In genomic region chr1:128213261-128213660, GRCm38 (mm10) we compare ENCODE assay signal across 16 mouse cellular contexts. TPM values are rescaled to one million over a fixed set of nuclear protein-coding genes. Genes with fewer than 3 reads are reported as not detected.
DNase-seq lines count a peak whose midpoint lies in the region; ATAC-seq and TF ChIP-seq lines count a peak whose summit lies in the region.
"Had no signal": no experiment of that assay in that cellular context is flagged by ENCODE, and none has a peak within 500 bp of the region (broad histone marks: within the 10 kb centered on the region; RNA-seq: fewer than 3 reads in every experiment).

No protein-coding gene starts in this region.

- WGBS in forebrain, embryonic 14.5 days, result 81% methylated on average over 5 of the region's 5 CpGs
- 89% methylated on average over 5 of the region's 5 CpGs for WGBS in forebrain, embryonic 10.5 days
- WGBS in limb, embryonic 11.5 days, result 84% methylated on average over 5 of the region's 5 CpGs
- 89% methylated on average over 5 of the region's 5 CpGs for WGBS in limb, embryonic 10.5 days
- 58% methylated on average over 5 of the region's 5 CpGs for WGBS in embryonic facial prominence, embryonic 14.5 days

- no peak overlapping the region for H3K9ac ChIP-seq in forebrain, embryonic 14.5 days (ENCODE audit: low read length)
- no peak overlapping the region for H3K9ac ChIP-seq in limb, embryonic 11.5 days (ENCODE audit: low read length)
- H3K9ac ChIP-seq in MEL (ENCODE audit: control insufficient read depth, low read depth, low read length, poor library complexity, severe bottlenecking), result no peak overlapping the region
- H3K9ac ChIP-seq in embryonic facial prominence, embryonic 14.5 days (ENCODE audit: low read depth, low read length), result no peak overlapping the region
- H3K9ac ChIP-seq: intestine, embryonic 15.5 days; liver, embryonic 14.5 days had no signal

- ATAC-seq in forebrain, embryonic 14.5 days, result no peak
- ATAC-seq in limb, embryonic 11.5 days (ENCODE audit: insufficient number of reproducible peaks, low FRiP score, low TSS enrichment, low read depth), result no peak
- ATAC-seq in embryonic facial prominence, embryonic 14.5 days (ENCODE audit: low read depth), result no peak
- ATAC-seq: CD4-positive, CD25-positive, alpha-beta regulatory T cell, adult 4 months; intestine, embryonic 15.5 days had no signal

- TF ChIP-seq RAD21 in MEL (IDR thresholded peaks at IDR 0.05; ENCODE audit: low read depth, low read length), result no peak

- no peaks in the 10 kb centered on the region for H3K9me3 ChIP-seq in forebrain, embryonic 14.5 days (replicated peaks; ENCODE audit: control insufficient read depth, low read length)
- H3K9me3 ChIP-seq in forebrain, embryonic 10.5 days, result no peaks in the 10 kb centered on the region
- H3K9me3 ChIP-seq in limb, embryonic 11.5 days (ENCODE audit: control insufficient read depth, low read length), result no peaks in the 10 kb centered on the region
- H3K9me3 ChIP-seq in limb, embryonic 10.5 days (replicated peaks), result no peaks in the 10 kb centered on the region
- no peaks in the 10 kb centered on the region for H3K9me3 ChIP-seq in MEL (replicated peaks; ENCODE audit: insufficient read depth, low read length)
- no peaks in the 10 kb centered on the region for H3K9me3 ChIP-seq in embryonic facial prominence, embryonic 14.5 days (ENCODE audit: control insufficient read depth, low read length)
- H3K9me3 ChIP-seq: intestine, embryonic 15.5 days had no signal

- H3K4me1 ChIP-seq in forebrain, embryonic 14.5 days (ENCODE audit: control insufficient read depth, insufficient read depth, low read length), result no peaks in the 10 kb centered on the region
- H3K4me1 ChIP-seq in forebrain, embryonic 10.5 days, result no peaks in the 10 kb centered on the region
- no peaks in the 10 kb centered on the region for H3K4me1 ChIP-seq in limb, embryonic 11.5 days (ENCODE audit: control insufficient read depth, insufficient read depth, low read length)
- no peaks in the 10 kb centered on the region for H3K4me1 ChIP-seq in limb, embryonic 10.5 days
- no peaks in the 10 kb centered on the region; a peak in 1 of 4 replicates for H3K4me1 ChIP-seq in MEL (ENCODE audit: control insufficient read depth in 1 of 2, insufficient read depth in 2 of 2, low read length in 2 of 2)
- H3K4me1 ChIP-seq in embryonic facial prominence, embryonic 14.5 days (ENCODE audit: control insufficient read depth, insufficient read depth, low read length), result no peaks in the 10 kb centered on the region
- H3K4me1 ChIP-seq: intestine, embryonic 15.5 days had no signal

- no peak overlapping the region for H3K4me3 ChIP-seq in forebrain, embryonic 14.5 days (ENCODE audit: low read depth, low read length)
- H3K4me3 ChIP-seq in forebrain, embryonic 10.5 days, result no peak overlapping the region
- no peak overlapping the region for H3K4me3 ChIP-seq in limb, embryonic 11.5 days (ENCODE audit: low read depth, low read length)
- no peak overlapping the region for H3K4me3 ChIP-seq in limb, embryonic 10.5 days
- H3K4me3 ChIP-seq in MEL (ENCODE audit: control insufficient read depth in 1 of 2, insufficient read depth in 1 of 2, low read depth in 2 of 2, low read length in 2 of 2), result no peak overlapping the region
- H3K4me3 ChIP-seq in embryonic facial prominence, embryonic 14.5 days (ENCODE audit: low read depth, low read length), result no peak overlapping the region
- H3K4me3 ChIP-seq: erythroblast, embryonic 14.5 days; intestine, embryonic 15.5 days had no signal

- TF ChIP-seq EP300 in MEL (IDR thresholded peaks at IDR 0.05; ENCODE audit: low read depth in 1 of 2, low read length in 2 of 2), result peak; percentile 47 to 48; a peak in 2 of 4 replicates

- no peak overlapping the region for H3K4me2 ChIP-seq in forebrain, embryonic 14.5 days (ENCODE audit: low read length)
- H3K4me2 ChIP-seq in limb, embryonic 11.5 days (ENCODE audit: low read depth, severe bottlenecking), result no peak overlapping the region
- H3K4me2 ChIP-seq in embryonic facial prominence, embryonic 14.5 days (ENCODE audit: low read depth, low read length), result no peak overlapping the region
- H3K4me2 ChIP-seq: intestine, embryonic 15.5 days had no signal

- DNase-seq in forebrain, embryonic 14.5 days (ENCODE audit: low spot score), result peak; percentile 25
- no peak for DNase-seq in forebrain, embryonic 10.5 days (ENCODE audit: extremely low spot score, low spot score)
- DNase-seq in limb, embryonic 11.5 days (ENCODE audit: low spot score), result peak; percentile 24
- DNase-seq in limb, embryonic 10.5 days (ENCODE audit: low spot score), result no peak
- DNase-seq in MEL (ENCODE audit: low read depth, low spot score), result peak; percentile 95
- peak; percentile 31 for DNase-seq in embryonic facial prominence, embryonic 14.5 days (ENCODE audit: low spot score)
- DNase-seq in spleen, postnatal 4 days (ENCODE audit: low spot score in 2 of 2), result no peak
- DNase-seq in layer of hippocampus, postnatal 10 days (ENCODE audit: low spot score in 2 of 2), result no peak
- DNase-seq: cerebellum, adult 9-11 months; kidney, postnatal 36 days; spleen, adult 18-20 months had no signal

- H3K79me2 ChIP-seq in MEL (ENCODE audit: control insufficient read depth, insufficient read depth, low read length, poor library complexity), result no peaks in the 10 kb centered on the region

- peaks cover 41% of the 10 kb centered on the region for H3K36me3 ChIP-seq in forebrain, embryonic 14.5 days (ENCODE audit: control insufficient read depth, insufficient read depth, low read length)
- peaks cover 68% of the 10 kb centered on the region for H3K36me3 ChIP-seq in forebrain, embryonic 10.5 days (replicated peaks)
- H3K36me3 ChIP-seq in limb, embryonic 11.5 days (ENCODE audit: control insufficient read depth, insufficient read depth, low read length), result peaks cover 2% of the 10 kb centered on the region
- H3K36me3 ChIP-seq in limb, embryonic 10.5 days, result peaks cover 64% of the 10 kb centered on the region
- H3K36me3 ChIP-seq in MEL (ENCODE audit: control insufficient read depth in 1 of 2, insufficient read depth in 2 of 2, low read length in 2 of 2), result peaks cover 18 to 32% of the 10 kb centered on the region in 2 experiments
- peaks cover 45% of the 10 kb centered on the region for H3K36me3 ChIP-seq in embryonic facial prominence, embryonic 14.5 days (ENCODE audit: control insufficient read depth, insufficient read depth, low read length)

- no peak for TF ChIP-seq POLR2A in MEL (IDR thresholded peaks at IDR 0.05; ENCODE audit: control insufficient read depth in 1 of 2, insufficient read depth in 1 of 2, low read depth in 1 of 2, low read length in 2 of 2, poor library complexity in 1 of 2)

- no peaks in the 10 kb centered on the region for H3K27me3 ChIP-seq in forebrain, embryonic 14.5 days (replicated peaks; ENCODE audit: control insufficient read depth, insufficient read depth, low read length)
- no peaks in the 10 kb centered on the region for H3K27me3 ChIP-seq in forebrain, embryonic 10.5 days (ENCODE audit: poor library complexity, severe bottlenecking)
- no peaks in the 10 kb centered on the region for H3K27me3 ChIP-seq in limb, embryonic 11.5 days (ENCODE audit: control insufficient read depth, insufficient read depth, low read length)
- no peaks in the 10 kb centered on the region for H3K27me3 ChIP-seq in limb, embryonic 10.5 days (ENCODE audit: low read depth, poor library complexity, severe bottlenecking)
- H3K27me3 ChIP-seq in MEL (ENCODE audit: control insufficient read depth in 1 of 2, insufficient read depth in 2 of 2, low read length in 2 of 2), result no peaks in the 10 kb centered on the region
- H3K27me3 ChIP-seq in embryonic facial prominence, embryonic 14.5 days (replicated peaks; ENCODE audit: control insufficient read depth, insufficient read depth, low read length), result no peaks in the 10 kb centered on the region
- H3K27me3 ChIP-seq: intestine, embryonic 15.5 days had no signal

- no peak for TF ChIP-seq CTCF in MEL (IDR thresholded peaks at IDR 0.05 in 2 of 3, conservative IDR thresholded peaks at IDR 0.05 in 1 of 3; ENCODE audit: control insufficient read depth in 1 of 3, insufficient read depth in 1 of 3, low read depth in 2 of 3, low read length in 3 of 3, poor library complexity in 1 of 3, severe bottlenecking in 1 of 3)

- no peak overlapping the region for H3K27ac ChIP-seq in forebrain, embryonic 14.5 days (ENCODE audit: low read depth, low read length)
- H3K27ac ChIP-seq in forebrain, embryonic 10.5 days, result no peak overlapping the region
- H3K27ac ChIP-seq in limb, embryonic 11.5 days (replicated peaks; ENCODE audit: low read depth, low read length), result no peak overlapping the region
- no peak overlapping the region for H3K27ac ChIP-seq in limb, embryonic 10.5 days
- no peak overlapping the region for H3K27ac ChIP-seq in MEL (ENCODE audit: control insufficient read depth, low read depth, low read length)
- H3K27ac ChIP-seq in embryonic facial prominence, embryonic 14.5 days (replicated peaks; ENCODE audit: low read depth, low read length), result no peak overlapping the region
- H3K27ac ChIP-seq: intestine, embryonic 15.5 days; liver, embryonic 14.5 days; macrophage had no signal

TF ChIP-seq in MEL, 35 proteins besides CTCF, POLR2A, EP300 and RAD21:
- TF ChIP-seq GABPA (IDR thresholded peaks at IDR 0.05; ENCODE audit: low read depth, low read length), result no peak
- TF ChIP-seq CHD1 (IDR thresholded peaks at IDR 0.05; ENCODE audit: low read depth, low read length), result no peak
- 0 out of 2 replicates have a peak, but pooled peaks have one; percentile 18 for TF ChIP-seq RCOR1 (IDR thresholded peaks at IDR 0.05; ENCODE audit: low read depth, low read length)
- TF ChIP-seq GATA1 (IDR thresholded peaks at IDR 0.05; ENCODE audit: low read depth, low read length), result peak; percentile 44; the same call in 1 of the 2 replicates
- TF ChIP-seq TCF12 (IDR thresholded peaks at IDR 0.05; ENCODE audit: low read depth, low read length), result 0 out of 2 replicates have a peak, but pooled peaks have one; percentile 31
- TF ChIP-seq ETS1 (IDR thresholded peaks at IDR 0.05; ENCODE audit: low read depth, low read length), result peak; percentile 61; the same call in 1 of the 2 replicates

RNA-seq across cellular contexts. Expression of gene Ubxn4, which starts 30.5 kb away (rescaled TPM):
- polyA plus RNA-seq in forebrain, embryonic 14.5 days (2014; fragmentation: Nextera tagmentation; extraction: Ambion mirVana), result 57.7 and 62.0 TPM in 2 replicates
- 54.9 and 62.5 TPM in 2 replicates for polyA plus RNA-seq in forebrain, embryonic 10.5 days (2016; fragmentation: Nextera tagmentation; extraction: Ambion mirVana)
- polyA plus RNA-seq in limb, embryonic 11.5 days (2014; fragmentation: Nextera tagmentation; extraction: Ambion mirVana), result 65.2 and 65.6 TPM in 2 replicates
- 46.0 and 55.2 TPM in 2 replicates for polyA plus RNA-seq in limb, embryonic 10.5 days (2016; fragmentation: Nextera tagmentation; extraction: Ambion mirVana)
- 41.0 and 46.3 TPM in 2 replicates for total RNA-seq in MEL (2012; rRNA removed)
- polyA plus RNA-seq in MEL (2012; ENCODE audit: insufficient read depth in 1 of 2, insufficient read length in 2 of 2, low read depth in 1 of 2, low replicate concordance in 2 of 2, missing spikeins in 1 of 2), result 10 to 100 TPM in 1 of 2 experiments, not detected in 1; 66.8 TPM
- polyA plus RNA-seq in embryonic facial prominence, embryonic 14.5 days (2014; fragmentation: Nextera tagmentation; extraction: Ambion mirVana), result 66.8 and 67.8 TPM in 2 replicates
- total RNA-seq in layer of hippocampus, postnatal 10 days (2021), result 10 to 100 TPM; 58.8 to 63.6 TPM

Comparison
In these comparisons a context has a peak if more than half of its experiments do, and no peak if none do; other contexts are left out.
1. DNase-seq: peak in forebrain, embryonic 14.5 days (single experiment), limb, embryonic 11.5 days (single experiment), MEL (single experiment) and embryonic facial prominence, embryonic 14.5 days (single experiment); none in forebrain, embryonic 10.5 days (single experiment), limb, embryonic 10.5 days (single experiment), spleen, postnatal 4 days (0 of 2) and layer of hippocampus, postnatal 10 days (0 of 2).